Mouse (Mus musculus) intestine, embryonic 14.5 days (tissue): ENCODE data around the gene Plagl2. TPM values are rescaled to one million over a fixed set of nuclear protein-coding genes. Genes with fewer than 3 reads are reported as not detected.

Source experiments
- ATAC-seq: fragments of 200-750 bp; cut with Nextera tagmentation; replicated peaks from 2 replicates; pipeline ENCODE4 v1.8.0; 2017; ENCODE audit warnings: low read depth, moderate number of reproducible peaks, moderate TSS enrichment, moderate library complexity; ENCODE audit not compliant: low FRiP score, low TSS enrichment
- DNase-seq: peaks from one replicate; pipeline ENCODE4 v3.0.0-alpha.2; 2018; ENCODE audit warnings: low spot score
- H3K27ac ChIP-seq: fragments of 300-500 bp; sonication (generic); 2 replicates; pipeline ENCODE4 v1.5.1; 2014; ENCODE audit warnings: low read depth, mild to moderate bottlenecking, control low read depth
- H3K27me3 ChIP-seq: fragments of 300-500 bp; sonication (generic); replicated peaks from 2 replicates; pipeline ENCODE4 v1.6.1; 2014; ENCODE audit warnings: low read length, control low read depth; ENCODE audit not compliant: control insufficient read depth, insufficient read depth
- H3K36me3 ChIP-seq: fragments of 300-500 bp; sonication (generic); 2 replicates; pipeline ENCODE4 v1.6.1; 2014; ENCODE audit warnings: low read length, control low read depth; ENCODE audit not compliant: control insufficient read depth, insufficient read depth
- H3K4me1 ChIP-seq: fragments of 300-500 bp; sonication (generic); replicated peaks from 2 replicates; pipeline ENCODE4 v1.6.1; 2014; ENCODE audit warnings: low read length, control low read depth, mixed read lengths; ENCODE audit not compliant: control insufficient read depth, insufficient read depth
- H3K4me2 ChIP-seq: fragments of 300-500 bp; sonication (generic); 2 replicates; pipeline ENCODE4 v1.6.1; 2014; ENCODE audit warnings: low read length
- H3K4me3 ChIP-seq: fragments of 300-500 bp; sonication (generic); 2 replicates; pipeline ENCODE4 v1.5.1; 2014; ENCODE audit warnings: low read depth, low read length, control low read depth, mixed read lengths
- H3K9ac ChIP-seq: fragments of 300-500 bp; sonication (generic); 2 replicates; pipeline ENCODE4 v1.6.1; 2014; ENCODE audit warnings: mild to moderate bottlenecking, low read length
- H3K9me3 ChIP-seq: fragments of 300-500 bp; sonication (generic); 2 replicates; pipeline ENCODE4 v1.6.1; 2016; ENCODE audit warnings: low read length, control low read depth; ENCODE audit not compliant: control insufficient read depth
- WGBS: fragments of 180-500 bp; shearing (Covaris S2); extraction: QIAGEN DNeasy Blood & Tissue Kit; methylation state at CpG from one replicate; pipeline ENCODE4 v1.1.7; 2014; 5-methylcytosine and 5-hydroxymethylcytosine counted together
- polyA plus RNA-seq: library from polyadenylated mRNA; unstranded; fragments of >200 nt; fragmentation: Nextera tagmentation; extraction: Ambion mirVana; gene quantifications from 2 replicates; pipeline ENCODE4 v1.2.1, GENCODE M21; 2014

Plagl2 gene
- polyA plus RNA-seq, 1 experiment from 2014 or later, result 49.2 TPM

DNA sequence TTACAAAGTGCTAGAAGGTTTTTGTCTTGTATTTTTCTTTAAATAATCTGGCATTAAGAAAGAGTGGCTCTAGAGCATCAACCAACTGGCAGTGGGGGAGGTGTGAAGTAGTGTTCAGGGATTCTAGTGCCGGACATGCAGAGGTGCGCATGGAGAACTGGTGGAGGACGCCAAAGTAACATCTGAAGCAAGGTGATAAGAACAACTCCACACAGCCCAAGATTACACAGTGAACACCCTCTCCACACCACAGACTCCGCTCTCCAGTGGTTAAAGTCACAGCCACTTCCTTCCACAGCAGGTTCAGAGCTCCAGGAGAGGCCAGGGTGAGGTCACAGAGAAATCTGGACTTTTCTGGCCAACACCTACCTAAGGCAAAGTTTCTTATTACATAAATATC, 13.3 kb downstream of the Plagl2 start:
- DNase-seq, result no peak
- no peak for ATAC-seq
- H3K36me3 ChIP-seq, result peaks cover 57% of the 10 kb centered on the region
- H3K9ac ChIP-seq, result no peak overlapping the region
- no peak overlapping the region for H3K27ac ChIP-seq
- H3K27me3 ChIP-seq, result no peaks in the 10 kb centered on the region
- peaks cover 6% of the 10 kb centered on the region for H3K4me1 ChIP-seq
- H3K4me2 ChIP-seq, result no peak overlapping the region
- no peaks in the 10 kb centered on the region for H3K9me3 ChIP-seq
- no peak overlapping the region for H3K4me3 ChIP-seq
- 89% methylated on average over 4 of the region's 4 CpGs for WGBS

DNA sequence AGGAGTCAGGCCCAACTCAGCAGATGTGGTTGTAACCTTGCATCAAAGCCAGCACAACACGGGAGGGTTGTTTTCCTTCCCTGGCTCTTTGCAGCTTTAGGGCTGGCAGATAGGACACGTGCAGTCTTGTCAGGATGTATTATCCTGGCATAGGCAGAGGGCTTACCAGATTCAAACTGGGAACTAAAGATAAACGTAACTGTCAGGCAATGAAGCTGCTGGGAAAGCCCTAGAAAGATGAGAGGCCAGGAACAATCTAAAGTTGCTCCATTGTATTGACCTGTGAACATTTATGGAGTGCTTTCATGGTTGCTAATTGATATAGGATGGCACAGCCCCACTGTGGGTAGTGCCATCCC, 15.7 kb downstream of the Plagl2 start:
- no peaks in the 10 kb centered on the region for H3K9me3 ChIP-seq
- WGBS, result 8% methylated on average over 3 of the region's 3 CpGs
- H3K36me3 ChIP-seq, result peaks cover 34% of the 10 kb centered on the region
- H3K4me1 ChIP-seq, result peaks cover 6% of the 10 kb centered on the region
- DNase-seq (no peak), ATAC-seq (no peak; the same call in 1 of the 2 replicates)
- peak overlapping the region; percentile 63 for H3K4me3 ChIP-seq
- 0 out of 2 replicates have a peak overlapping the region, but pooled peaks have one; percentile 22 for H3K27ac ChIP-seq
- H3K9ac ChIP-seq, result peak overlapping the region; percentile 77
- peak overlapping the region; percentile 82 for H3K4me2 ChIP-seq
- H3K27me3 ChIP-seq, result no peaks in the 10 kb centered on the region

DNA sequence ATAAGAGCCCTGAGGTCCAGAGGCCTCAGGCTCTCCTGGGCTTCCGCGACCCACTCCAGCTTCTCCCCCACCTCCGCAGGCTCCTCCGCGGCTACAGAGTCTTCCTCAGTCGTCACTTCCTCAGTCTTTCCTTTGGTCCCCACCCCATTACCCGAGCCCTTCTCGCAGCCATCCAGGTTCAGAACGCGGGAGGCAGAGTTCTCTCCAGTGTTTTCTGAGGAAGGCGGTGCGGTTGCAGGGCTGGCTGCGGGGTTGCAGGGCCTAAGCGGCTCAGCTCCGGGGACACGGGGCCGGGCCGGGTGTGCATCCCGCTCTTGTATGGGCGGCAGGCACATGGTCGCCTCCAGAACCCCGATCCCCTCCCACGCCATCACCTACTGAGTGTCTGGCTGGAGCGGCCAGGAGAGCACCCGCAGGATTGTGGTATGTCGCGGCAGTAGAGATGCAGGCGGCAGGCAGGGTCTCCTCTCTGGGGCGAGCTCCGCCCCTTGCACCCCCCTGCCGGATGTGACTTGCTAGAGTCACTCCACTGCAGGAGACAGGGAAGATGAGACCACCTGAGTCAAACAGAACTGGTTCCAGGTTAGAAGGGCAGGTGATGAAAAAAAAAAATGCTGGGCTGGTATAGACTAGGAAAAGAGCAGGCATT, 16.2 kb downstream of the Plagl2 start, which contains the start of gene Tspyl3:
Gene Tspyl3 (minus strand): TSS at position 496 of the 649 bp plus-strand sequence.
- Histone ChIP-seq H3K9me3 (no peaks in the 10 kb centered on the region), H3K27ac (peak within 1 kb of the TSS; percentile 78), H3K4me2 (peak within 1 kb of the TSS; percentile 82), H3K9ac (peak within 1 kb of the TSS; percentile 77), H3K27me3 (no peaks in the 10 kb centered on the region), H3K4me1 (peaks cover 6% of the 10 kb centered on the region), H3K4me3 (peak within 1 kb of the TSS; percentile 63), H3K36me3 (peaks cover 28% of the 10 kb centered on the region)
- WGBS, result 2% methylated on average over 31 of the region's 31 CpGs
- DNase-seq, result peak; percentile 80
- ATAC-seq, result peak; percentile 67

GRCm38 (mm10) chr2:153222566-153222965, 18.7 kb downstream of the Plagl2 start:
- Histone ChIP-seq H3K9ac (no peak overlapping the region), H3K27me3 (no peaks in the 10 kb centered on the region), H3K27ac (no peak overlapping the region), H3K4me2 (no peak overlapping the region), H3K36me3 (peaks cover 5% of the 10 kb centered on the region; the same call in 1 of the 2 replicates), H3K4me3 (no peak overlapping the region), H3K9me3 (no peaks in the 10 kb centered on the region), H3K4me1 (peaks cover 6% of the 10 kb centered on the region)
- DNase-seq, result no peak
- 93% methylated on average over 2 of the region's 2 CpGs for WGBS
- no peak for ATAC-seq

- H3K27ac ChIP-seq, result no peak overlapping the region
- no peak overlapping the region for H3K4me3 ChIP-seq
- H3K27me3 ChIP-seq, result no peaks in the 10 kb centered on the region
- no peak overlapping the region for H3K9ac ChIP-seq
- no peak for DNase-seq
- H3K9me3 ChIP-seq, result no peaks in the 10 kb centered on the region
- H3K4me1 ChIP-seq, result peaks cover 6% of the 10 kb centered on the region
- no peak for ATAC-seq
- peaks cover under 1% of the 10 kb centered on the region; the same call in 1 of the 2 replicates for H3K36me3 ChIP-seq
- no peak overlapping the region for H3K4me2 ChIP-seq
Observed at GRCm38 (mm10) chr2:153222130-153222529, 19.1 kb downstream of the Plagl2 start.

DNA sequence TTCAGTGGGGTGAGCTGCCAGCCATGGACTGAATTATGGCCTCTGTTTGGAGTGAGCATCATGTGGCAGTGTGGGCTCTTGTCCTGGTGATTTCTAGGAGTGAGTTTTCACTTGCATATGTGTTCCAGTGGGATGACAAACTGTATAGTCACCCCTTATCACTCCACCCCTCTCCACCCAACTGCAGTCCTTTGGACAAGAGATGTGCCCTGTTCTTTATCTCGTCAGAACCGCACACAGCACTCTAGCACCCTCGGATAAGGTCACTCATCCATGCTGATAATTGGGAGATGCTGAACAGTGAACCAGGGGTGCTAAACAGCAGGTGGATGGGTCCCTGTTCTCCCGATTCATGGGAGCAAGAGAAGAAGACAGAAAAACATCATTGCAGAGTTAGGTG, 19.6 kb downstream of the Plagl2 start:
- Histone ChIP-seq H3K4me2 (no peak overlapping the region), H3K36me3 (no peaks in the 10 kb centered on the region), H3K27me3 (no peaks in the 10 kb centered on the region), H3K27ac (no peak overlapping the region), H3K4me1 (peaks cover 6% of the 10 kb centered on the region), H3K9me3 (no peaks in the 10 kb centered on the region), H3K4me3 (no peak overlapping the region), H3K9ac (no peak overlapping the region)
- WGBS, result 85% methylated on average over 4 of the region's 4 CpGs
- ATAC-seq (no peak), DNase-seq (no peak)

DNA sequence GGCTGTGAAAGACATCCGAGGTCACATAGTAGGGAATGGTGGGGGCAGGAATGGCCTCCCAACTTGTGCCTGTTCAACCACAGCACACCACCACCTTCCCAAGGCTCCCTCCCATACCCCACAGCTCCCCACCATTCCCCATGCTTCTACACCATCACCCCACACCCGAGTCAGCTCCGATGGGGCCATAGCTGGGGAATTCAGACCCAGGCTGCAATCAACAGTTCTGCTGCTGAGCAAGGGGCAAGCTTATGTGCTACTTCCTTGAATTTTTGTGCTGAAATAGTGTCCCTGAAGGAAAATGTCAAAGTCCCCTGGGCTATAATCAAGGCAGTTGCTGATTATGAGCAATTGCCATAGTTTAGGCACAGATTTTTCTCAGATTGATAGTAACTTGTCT, 22.7 kb downstream of the Plagl2 start:
- H3K9ac ChIP-seq, result no peak overlapping the region
- H3K36me3 ChIP-seq, result no peaks in the 10 kb centered on the region
- no peaks in the 10 kb centered on the region for H3K4me1 ChIP-seq
- H3K4me3 ChIP-seq, result no peak overlapping the region
- H3K9me3 ChIP-seq, result no peaks in the 10 kb centered on the region
- DNase-seq (no peak), ATAC-seq (no peak; the same call in 1 of the 2 replicates)
- no peak overlapping the region for H3K4me2 ChIP-seq
- H3K27ac ChIP-seq, result no peak overlapping the region
- H3K27me3 ChIP-seq, result no peaks in the 10 kb centered on the region
- 59% methylated on average over 3 of the region's 3 CpGs for WGBS

DNA sequence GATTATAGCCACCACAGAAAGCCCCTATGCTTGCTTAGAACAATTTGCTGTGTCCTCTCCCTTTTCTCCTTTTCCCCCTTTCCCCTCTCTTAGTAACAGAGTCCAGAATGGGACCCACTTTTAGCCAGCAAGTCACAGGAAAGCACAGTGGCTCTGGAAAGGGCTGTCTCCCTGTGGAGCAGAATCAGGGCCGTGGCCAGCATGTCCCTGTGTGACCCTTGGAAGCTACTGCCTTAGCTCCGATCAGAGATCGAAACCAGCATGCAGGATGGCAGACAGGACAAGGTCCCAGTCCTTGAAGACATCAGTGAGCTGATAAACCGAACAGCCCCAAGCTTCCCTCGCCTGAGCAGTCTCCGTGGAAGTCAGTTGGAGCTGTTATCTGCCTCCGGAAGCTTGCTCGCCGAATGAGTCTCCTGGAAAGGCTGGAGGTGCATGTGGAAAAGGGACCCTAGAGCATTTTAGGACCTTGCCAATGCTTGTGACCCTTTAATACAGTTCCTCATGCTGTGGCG, 23.3 kb downstream of the Plagl2 start:
- H3K4me1 ChIP-seq, result no peaks in the 10 kb centered on the region
- H3K27ac ChIP-seq, result no peak overlapping the region
- no peak overlapping the region for H3K4me3 ChIP-seq
- ATAC-seq (no peak), DNase-seq (no peak)
- 82% methylated on average over 10 of the region's 10 CpGs for WGBS
- no peak overlapping the region for H3K9ac ChIP-seq
- H3K36me3 ChIP-seq, result no peaks in the 10 kb centered on the region
- H3K27me3 ChIP-seq, result no peaks in the 10 kb centered on the region
- H3K9me3 ChIP-seq, result no peaks in the 10 kb centered on the region
- H3K4me2 ChIP-seq, result no peak overlapping the region

GRCm38 (mm10) chr2:153215421-153215820, 25.8 kb downstream of the Plagl2 start:
- no peaks in the 10 kb centered on the region for H3K9me3 ChIP-seq
- no peak overlapping the region for H3K4me3 ChIP-seq
- no peaks in the 10 kb centered on the region for H3K4me1 ChIP-seq
- no peaks in the 10 kb centered on the region for H3K36me3 ChIP-seq
- H3K9ac ChIP-seq, result no peak overlapping the region
- H3K27ac ChIP-seq, result no peak overlapping the region
- DNase-seq (no peak), ATAC-seq (no peak)
- no peaks in the 10 kb centered on the region for H3K27me3 ChIP-seq
- H3K4me2 ChIP-seq, result no peak overlapping the region
- 78% methylated on average over 4 of the region's 4 CpGs for WGBS
